Mouse (Mus musculus) myocyte (in vitro differentiated cells): ENCODE measurements around the gene Tubgcp3.

ENCODE experiments used
- CEBPB ChIP-seq: IDR thresholded peaks from 2 replicates; pipeline ENCODE4 v1.6.1; 2011; ENCODE audit warnings: mild to moderate bottlenecking, moderate library complexity; ENCODE audit not compliant: poor library complexity, insufficient read depth, severe bottlenecking
- E2F4 ChIP-seq: IDR thresholded peaks from one replicate; pipeline ENCODE4 v1.6.1; 2011; ENCODE audit warnings: mild to moderate bottlenecking, control low read depth, moderate library complexity; ENCODE audit not compliant: insufficient read depth
- MAX ChIP-seq: IDR thresholded peaks from one replicate; pipeline ENCODE4 v1.6.1; 2011; ENCODE audit warnings: low read depth, mild to moderate bottlenecking, control low read depth
- MYOD1 ChIP-seq, 3 experiments: IDR thresholded peaks; one replicate each; pipeline ENCODE4 v1.6.1; 2011; ENCODE audit warnings: control low read depth in 2 of 3, low read depth in 2 of 3, mild to moderate bottlenecking in 2 of 3, moderate library complexity in 1 of 3; ENCODE audit not compliant: insufficient read length in 2 of 3, control insufficient read depth in 1 of 3
- MYOG ChIP-seq, 3 experiments: IDR thresholded peaks; one replicate each; pipeline ENCODE4 v1.6.1; 2011; ENCODE audit warnings: control low read depth in 2 of 3, low read depth in 2 of 3, mild to moderate bottlenecking in 2 of 3; ENCODE audit not compliant: insufficient read length in 2 of 3, control insufficient read depth in 1 of 3, insufficient read depth in 1 of 3
- POLR2A ChIP-seq: IDR thresholded peaks from one replicate; pipeline ENCODE4 v1.6.1; 2011; ENCODE audit warnings: low read depth, mild to moderate bottlenecking, control low read depth, moderate library complexity; ENCODE audit not compliant: insufficient read length
- POLR2AphosphoS2 ChIP-seq: IDR thresholded peaks from one replicate; pipeline ENCODE4 v1.6.1; 2011; ENCODE audit warnings: low read depth, control low read depth; ENCODE audit not compliant: insufficient read length
- TCF12 ChIP-seq: IDR thresholded peaks from one replicate; pipeline ENCODE4 v1.6.1; 2011; ENCODE audit warnings: mild to moderate bottlenecking, control low read depth; ENCODE audit not compliant: poor library complexity, insufficient read depth, severe bottlenecking
- USF1 ChIP-seq: IDR thresholded peaks from one replicate; pipeline ENCODE4 v1.6.1; 2011; ENCODE audit warnings: low read depth, mild to moderate bottlenecking, control low read depth, moderate library complexity

GRCm38 (mm10) chr8:12651246-12651645 lies 20.8 kb downstream of the Tubgcp3 start:
- no peak for TF ChIP-seq POLR2A
- TF ChIP-seq CEBPB, result no peak
- TF ChIP-seq MYOG (IDR thresholded peaks at IDR 0.05; ENCODE audit: control insufficient read depth in 1 of 3, insufficient read depth in 1 of 3, insufficient read length in 2 of 3, low read depth in 2 of 3), result no peak
- TF ChIP-seq POLR2AphosphoS2, result no peak
- TF ChIP-seq TCF12, result no peak
- no peak for TF ChIP-seq USF1
- no peak for TF ChIP-seq MYOD1 (IDR thresholded peaks at IDR 0.05; ENCODE audit: control insufficient read depth in 1 of 3, insufficient read length in 2 of 3, low read depth in 2 of 3)
- no peak for TF ChIP-seq E2F4
- TF ChIP-seq MAX, result no peak
